Mouse (Mus musculus) lung, adult 2 months (tissue): ENCODE data around the gene Stx18. TPM values are rescaled to one million over a fixed set of nuclear protein-coding genes. Genes with fewer than 3 reads are reported as not detected.

ENCODE experiments used
- DNase-seq: peaks from one replicate; pipeline ENCODE4 v3.0.0; 2022
- H3K4me1 ChIP-seq: fragments of 200-500 bp; 2 replicates; pipeline ENCODE4 v1.6.1; 2011; ENCODE audit warnings: low read length; ENCODE audit not compliant: control insufficient read depth, insufficient read depth
- H3K4me3 ChIP-seq: fragments of 200-500 bp; replicated peaks from 2 replicates; pipeline ENCODE3; 2011; ENCODE audit warnings: low read depth, mild to moderate bottlenecking, control low read depth, low read length; ENCODE audit errors: extremely low read depth
- CTCF ChIP-seq: fragments of 200-500 bp; IDR thresholded peaks from 2 replicates; pipeline ENCODE4 v1.5.1; 2011; ENCODE audit warnings: mild to moderate bottlenecking, low read length, control low read depth; ENCODE audit not compliant: insufficient read depth
- POLR2A ChIP-seq: fragments of 200-500 bp; IDR thresholded peaks from 2 replicates; pipeline ENCODE4 v1.6.1; 2011; ENCODE audit warnings: low read depth, mild to moderate bottlenecking, control low read depth, low read length, borderline replicate concordance; ENCODE audit errors: extremely low read depth
- WGBS: fragments of 180-500 bp; shearing (Covaris S2); methylation state at CpG from one replicate; pipeline ENCODE4 v1.1.7; 2018; 5-methylcytosine and 5-hydroxymethylcytosine counted together
- polyA plus RNA-seq: library from polyadenylated mRNA; depleted of rRNA; stranded (reverse); fragments of >200 nt; gene quantifications from 2 replicates; pipeline ENCODE4 v1.2.3, GENCODE M21; 2012

Gene Stx18
- polyA plus RNA-seq, 1 experiment: 17.4 TPM

DNA sequence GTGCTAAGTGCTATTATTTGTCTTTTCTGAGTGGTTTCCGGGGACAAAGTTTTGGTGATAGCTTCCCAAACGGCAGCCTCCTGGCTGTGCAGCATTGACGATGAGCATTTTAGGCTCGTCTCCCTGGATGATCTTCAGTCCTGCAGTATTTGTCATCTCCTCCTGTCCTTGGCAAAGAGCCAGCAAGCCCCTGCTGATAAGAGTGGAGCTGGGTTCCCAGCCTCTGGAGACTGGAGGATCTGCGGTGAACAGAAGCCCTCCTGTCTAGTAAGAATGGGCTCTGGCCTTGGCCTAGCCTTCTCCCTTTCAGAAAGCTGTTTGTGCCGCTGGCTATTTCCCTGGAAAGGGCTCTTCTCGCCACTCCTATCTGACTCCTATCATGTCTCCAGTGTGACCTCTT lies 83.2 kb downstream of the Stx18 start:
- TF ChIP-seq CTCF (no peak), POLR2A (no peak)
- Histone ChIP-seq H3K4me3 (no peak overlapping the region), H3K4me1 (no peaks in the 10 kb centered on the region)
- DNase-seq: no peak
- 64% methylated on average over 7 of the region's 7 CpGs for WGBS

DNA sequence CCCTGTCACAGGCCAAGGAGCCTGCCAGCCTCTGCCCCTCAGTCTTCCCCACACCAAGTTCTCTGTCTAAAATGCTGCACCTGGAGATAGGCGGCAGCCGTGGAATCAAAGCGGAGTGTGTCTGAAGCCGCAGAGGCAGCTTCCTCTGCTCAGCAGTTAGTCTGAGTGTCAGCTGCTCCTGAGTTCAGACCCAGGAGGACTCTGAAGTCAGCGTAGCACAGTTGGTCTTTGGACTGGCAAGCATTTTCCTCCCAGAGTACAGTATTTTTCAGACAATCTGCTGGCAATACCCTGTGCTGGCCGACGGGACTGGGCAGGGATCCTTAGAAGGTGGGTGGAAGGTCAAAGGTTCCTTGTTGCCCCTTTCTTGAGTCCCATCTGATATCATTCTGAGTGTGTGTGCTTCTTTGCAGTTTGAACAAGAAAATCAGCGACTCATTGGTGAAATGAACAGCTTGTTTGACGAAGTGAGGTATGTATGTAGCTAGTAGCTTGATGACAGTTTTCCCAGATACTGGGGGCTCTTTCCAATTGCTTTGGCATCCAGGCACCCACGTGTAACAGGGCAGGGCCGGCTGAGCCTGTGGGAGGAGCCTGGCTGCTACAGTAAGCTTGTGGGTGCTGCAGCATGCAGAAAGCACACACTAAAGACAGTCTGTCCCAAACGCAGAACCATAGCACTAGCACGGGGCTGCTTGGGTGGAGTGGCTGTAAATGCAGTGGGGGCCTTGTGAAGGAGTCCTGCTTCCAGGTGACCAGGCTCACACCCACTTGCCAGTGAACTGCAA lies 88.2 kb downstream of the Stx18 start:
- 84% methylated on average over 13 of the region's 13 CpGs for WGBS
- no peak for TF ChIP-seq CTCF
- TF ChIP-seq POLR2A: no peak
- Histone ChIP-seq H3K4me3 (no peak overlapping the region), H3K4me1 (no peaks in the 10 kb centered on the region)
- DNase-seq: no peak

DNA sequence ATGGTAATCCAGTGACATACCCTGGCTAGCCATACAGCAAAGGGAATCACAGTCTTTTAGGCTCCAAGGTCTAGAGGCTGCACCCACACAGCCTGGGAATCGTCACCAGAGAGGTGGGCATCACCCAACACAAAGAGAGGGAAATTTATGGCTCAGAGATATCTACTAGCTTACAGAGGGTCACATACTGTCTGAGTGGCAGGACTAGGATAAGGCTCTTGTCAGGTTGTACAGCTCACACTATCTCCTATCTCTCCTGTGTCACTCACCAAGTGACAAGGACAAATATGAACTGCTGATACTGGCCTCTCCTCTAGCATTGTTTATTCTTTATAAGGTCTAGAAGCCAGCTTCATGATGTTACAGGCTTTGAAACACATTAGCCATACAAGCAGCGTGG lies 90.8 kb downstream of the Stx18 start:
- no peaks in the 10 kb centered on the region for H3K4me1 ChIP-seq
- no peak overlapping the region for H3K4me3 ChIP-seq
- TF ChIP-seq POLR2A (no peak), CTCF (no peak)
- DNase-seq: no peak
- whole genome bisulfite sequencing: 83% methylated on average over 2 of the region's 2 CpGs

DNA sequence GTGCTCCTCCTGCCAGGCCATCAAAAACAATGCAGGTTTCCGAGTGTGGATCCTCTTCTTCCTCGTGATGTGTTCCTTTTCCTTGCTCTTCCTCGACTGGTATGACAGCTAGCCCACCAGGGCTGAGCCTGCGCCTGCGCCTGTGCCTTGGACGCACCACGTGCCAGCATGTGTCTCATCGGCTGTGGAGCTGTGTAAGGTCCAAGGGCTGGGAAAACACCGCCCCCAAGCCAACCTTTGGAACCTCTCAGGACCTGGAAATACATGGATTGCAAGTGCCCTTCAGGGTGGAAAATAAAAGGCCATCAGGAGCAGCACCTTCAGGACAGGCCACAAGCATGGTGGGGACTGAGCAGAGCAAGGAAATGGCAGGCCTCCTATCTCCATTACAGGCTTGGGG lies 97.7 kb downstream of the Stx18 start:
- WGBS: 92% methylated on average over 9 of the region's 9 CpGs
- TF ChIP-seq CTCF (no peak), POLR2A (no peak)
- DNase-seq: no peak
- no peak overlapping the region for H3K4me3 ChIP-seq
- H3K4me1 ChIP-seq: no peaks in the 10 kb centered on the region

DNA sequence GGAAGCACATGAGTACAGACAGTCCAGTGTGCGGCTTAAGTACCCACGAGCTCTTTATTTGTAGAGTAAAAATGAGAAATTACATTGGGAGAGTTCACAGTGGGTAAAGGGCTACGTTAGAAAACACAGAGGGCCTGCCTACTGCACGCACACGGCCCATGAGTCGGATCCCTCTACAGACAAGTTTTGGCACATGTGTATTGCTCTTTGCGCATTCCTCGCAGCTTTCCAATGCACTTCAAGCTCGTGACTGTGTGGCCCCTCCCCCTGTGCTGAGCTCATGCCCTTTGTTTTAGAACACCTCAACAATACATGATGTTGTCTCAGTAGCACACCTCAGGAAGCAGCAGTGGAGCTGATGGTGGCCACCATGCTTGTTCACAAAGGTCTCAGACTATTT lies 98.6 kb downstream of the Stx18 start:
- DNase-seq: no peak
- 80% methylated on average over 9 of the region's 9 CpGs for WGBS
- no peaks in the 10 kb centered on the region for H3K4me1 ChIP-seq
- no peak overlapping the region for H3K4me3 ChIP-seq
- TF ChIP-seq CTCF (no peak), POLR2A (no peak)

DNA sequence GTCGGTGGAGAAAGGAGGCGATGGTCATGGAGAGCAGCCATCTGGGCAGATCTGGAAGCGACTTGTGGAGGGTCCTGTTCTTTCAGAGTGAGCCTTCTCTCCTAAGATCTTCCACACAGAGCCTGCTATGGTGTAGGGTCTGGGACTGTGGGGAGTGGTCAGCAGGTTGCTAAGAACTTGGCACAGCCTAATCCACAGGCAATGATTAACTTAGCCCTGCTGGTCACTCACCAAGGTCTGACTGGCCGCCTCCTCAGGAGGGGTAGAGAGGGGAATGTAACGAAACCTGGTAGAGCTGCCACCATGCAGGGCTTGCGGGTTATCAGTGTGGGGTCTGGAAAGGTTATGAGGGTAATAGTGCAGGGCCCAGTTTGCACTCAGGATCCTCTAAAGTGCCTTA lies 102.4 kb downstream of the Stx18 start:
- H3K4me3 ChIP-seq: no peak overlapping the region
- DNase-seq: no peak
- TF ChIP-seq CTCF (no peak), POLR2A (no peak)
- 89% methylated on average over 6 of the region's 6 CpGs for WGBS
- no peaks in the 10 kb centered on the region for H3K4me1 ChIP-seq

DNA sequence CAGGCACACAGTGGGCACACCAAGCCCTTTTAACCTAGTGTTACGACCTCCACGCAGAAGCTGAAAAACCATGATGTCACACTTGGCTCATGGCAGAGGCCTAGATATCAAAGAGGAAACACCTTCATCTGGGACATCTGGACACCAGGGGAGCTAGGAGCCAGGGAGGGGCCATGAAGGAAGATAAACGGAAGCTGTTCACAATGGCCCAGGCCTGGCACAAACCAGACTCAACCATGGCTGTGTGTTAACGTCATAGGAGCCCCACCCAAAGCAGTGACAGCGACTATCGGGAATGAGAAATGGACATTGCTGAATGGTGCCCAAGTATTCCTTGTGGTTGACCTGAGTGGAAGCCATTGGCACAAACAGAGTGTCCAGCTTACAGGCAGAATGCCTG lies 108.0 kb downstream of the Stx18 start:
- Histone ChIP-seq H3K4me1 (0 out of 2 replicates have a peak, but pooled peaks cover 4% of the 10 kb centered on the region), H3K4me3 (no peak overlapping the region)
- TF ChIP-seq POLR2A (no peak), CTCF (no peak)
- DNase-seq: peak; percentile 33
- WGBS: 52% methylated on average over 6 of the region's 6 CpGs

DNA sequence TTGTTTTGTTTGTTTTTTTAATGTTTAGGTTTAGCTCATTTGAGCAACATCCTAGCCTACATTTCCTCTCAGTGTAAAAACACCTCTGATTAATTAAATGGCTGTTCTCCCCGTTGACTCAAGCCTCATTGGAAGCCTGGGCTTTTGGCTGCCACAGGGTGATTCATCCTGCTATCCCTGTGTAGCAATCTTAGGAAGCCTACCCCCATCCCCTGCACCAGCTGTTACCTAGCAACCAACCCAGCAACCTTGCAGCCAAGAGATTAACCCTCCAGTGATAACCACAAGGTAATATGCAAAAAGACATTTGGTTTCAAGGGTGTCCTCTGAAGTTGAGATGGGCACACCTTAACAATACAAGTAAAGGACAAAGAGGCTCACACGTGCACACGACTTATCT lies 112.7 kb downstream of the Stx18 start:
- WGBS: 59% methylated on average over 3 of the region's 3 CpGs
- H3K4me3 ChIP-seq: no peak overlapping the region
- no peak for DNase-seq
- TF ChIP-seq POLR2A: no peak
- TF ChIP-seq CTCF: no peak
- H3K4me1 ChIP-seq: 0 out of 2 replicates have a peak, but pooled peaks cover 4% of the 10 kb centered on the region

DNA sequence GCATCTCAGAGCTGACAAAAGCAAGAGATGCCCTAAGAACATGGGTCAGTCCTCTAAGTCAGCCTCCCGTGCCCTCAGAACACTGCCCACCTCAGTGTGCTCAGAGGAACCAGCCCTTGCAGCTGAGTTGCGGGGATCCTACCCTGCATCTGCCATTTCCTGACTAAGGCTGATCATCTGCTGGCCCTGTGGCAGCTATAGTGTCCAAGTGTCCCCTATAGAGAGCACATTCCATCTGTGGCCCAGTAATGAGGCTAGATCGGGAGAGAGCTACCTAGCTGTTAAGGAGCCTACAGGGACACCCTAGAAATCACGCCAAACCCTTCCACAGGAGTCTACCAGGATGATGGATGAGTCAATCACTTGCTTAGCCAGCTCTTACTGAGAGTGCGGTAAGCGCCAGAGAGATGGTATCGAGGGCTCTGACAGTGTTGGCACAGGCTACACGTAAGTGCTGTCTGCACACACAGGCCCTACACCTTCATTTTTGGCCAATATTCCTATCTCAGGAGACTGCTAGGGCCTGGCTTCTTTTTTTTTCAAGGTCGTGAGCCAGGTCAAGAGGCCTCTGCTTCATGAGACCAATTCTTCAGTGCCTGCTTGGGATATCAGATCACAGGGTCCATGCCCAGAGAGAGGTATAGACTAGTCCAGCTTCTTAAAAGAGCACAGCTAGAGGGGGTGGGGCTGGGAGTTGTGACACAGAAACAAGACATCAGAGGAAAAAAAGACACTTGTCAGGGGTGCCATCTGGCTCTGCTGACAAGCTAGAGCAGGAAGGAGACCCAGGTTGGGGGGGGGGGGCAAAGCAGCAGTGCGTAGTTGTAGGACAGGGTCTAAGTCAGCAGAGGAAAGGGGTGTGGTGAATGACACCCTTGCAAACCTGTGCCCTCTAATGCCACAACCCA lies 113.9 kb downstream of the Stx18 start:
- H3K4me1 ChIP-seq: no peaks in the 10 kb centered on the region
- DNase-seq: no peak
- WGBS: 81% methylated on average over 10 of the region's 10 CpGs
- no peak for TF ChIP-seq CTCF
- no peak for TF ChIP-seq POLR2A
- H3K4me3 ChIP-seq: no peak overlapping the region

DNA sequence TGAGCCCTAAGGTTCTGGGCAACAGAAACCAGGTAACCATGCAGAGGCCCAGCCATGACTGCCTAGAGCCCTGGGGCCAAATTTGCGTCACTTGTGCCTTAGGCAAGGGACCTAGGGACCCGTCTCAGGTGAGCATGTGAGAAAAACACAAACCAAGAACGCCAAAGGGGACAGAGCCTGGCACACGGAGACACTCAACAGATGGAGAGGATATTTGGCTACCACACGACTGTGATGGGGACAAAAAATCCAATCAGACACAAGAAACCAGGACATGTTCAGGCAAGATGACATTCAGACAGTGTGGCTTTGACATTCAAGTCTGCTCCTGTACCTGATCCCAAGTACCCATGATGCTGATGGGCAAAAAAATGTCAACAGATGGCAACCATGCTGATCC lies 115.1 kb downstream of the Stx18 start:
- H3K4me3 ChIP-seq: no peak overlapping the region
- 93% methylated on average over 5 of the region's 5 CpGs for WGBS
- no peak for DNase-seq
- no peaks in the 10 kb centered on the region for H3K4me1 ChIP-seq
- no peak for TF ChIP-seq CTCF
- no peak for TF ChIP-seq POLR2A
